Mouse (Mus musculus) forebrain, embryonic 14.5 days (tissue): ENCODE measurements around the gene Wdr31. TPM values are rescaled to one million over a fixed set of nuclear protein-coding genes. Genes with fewer than 3 reads are reported as not detected.

Experiments
- ATAC-seq: fragments of 200-750 bp; cut with Nextera tagmentation; 2 replicates; pipeline ENCODE4 v1.8.0; 2017; ENCODE audit warnings: mild to moderate bottlenecking, moderate library complexity
- DNase-seq: peaks from one replicate; pipeline ENCODE4 v3.0.0-alpha.2; 2015; ENCODE audit warnings: low spot score
- H3K27ac ChIP-seq: fragments of 300-500 bp; sonication (generic); 2 replicates; pipeline ENCODE4 v1.5.1; 2014; ENCODE audit warnings: low read depth, mild to moderate bottlenecking, control low read depth, low read length, moderate library complexity
- H3K27me3 ChIP-seq: fragments of 300-500 bp; sonication (generic); replicated peaks from 2 replicates; pipeline ENCODE4 v1.6.1; 2014; ENCODE audit warnings: low read length, control low read depth, mixed read lengths; ENCODE audit not compliant: control insufficient read depth, insufficient read depth
- H3K36me3 ChIP-seq: fragments of 300-500 bp; sonication (generic); 2 replicates; pipeline ENCODE4 v1.6.1; 2014; ENCODE audit warnings: low read length, control low read depth; ENCODE audit not compliant: control insufficient read depth, insufficient read depth
- H3K4me1 ChIP-seq: fragments of 300-500 bp; sonication (generic); 2 replicates; pipeline ENCODE4 v1.6.1; 2014; ENCODE audit warnings: antibody characterized with exemption, low read length, control low read depth; ENCODE audit not compliant: control insufficient read depth, insufficient read depth
- H3K4me2 ChIP-seq: fragments of 300-500 bp; sonication (generic); 2 replicates; pipeline ENCODE4 v1.6.1; 2014; ENCODE audit warnings: mild to moderate bottlenecking, control low read depth, low read length
- H3K4me3 ChIP-seq: fragments of 300-500 bp; sonication (generic); 2 replicates; pipeline ENCODE4 v1.5.1; 2014; ENCODE audit warnings: low read depth, low read length, control low read depth
- H3K9ac ChIP-seq: fragments of 300-500 bp; sonication (generic); 2 replicates; pipeline ENCODE4 v1.6.1; 2014; ENCODE audit warnings: mild to moderate bottlenecking, low read length, control low read depth, moderate library complexity
- H3K9me3 ChIP-seq: fragments of 300-500 bp; sonication (generic); replicated peaks from 2 replicates; pipeline ENCODE4 v1.6.1; 2016; ENCODE audit warnings: low read length, control low read depth, mixed read lengths; ENCODE audit not compliant: control insufficient read depth
- WGBS: fragments of 180-500 bp; shearing (Covaris S2); extraction: QIAGEN DNeasy Blood & Tissue Kit; methylation state at CpG from one replicate; pipeline ENCODE4 v1.1.7; 2014; 5-methylcytosine and 5-hydroxymethylcytosine counted together
- polyA plus RNA-seq: library from polyadenylated mRNA; unstranded; fragments of >200 nt; fragmentation: Nextera tagmentation; extraction: Ambion mirVana; gene quantifications from 2 replicates; pipeline ENCODE4 v1.2.1, GENCODE M21; 2014

The Wdr31 gene
- polyA plus RNA-seq, 1 experiment from 2014 or later, result 8.2 TPM

GRCm38 (mm10) chr4:62407730-62408582 lies 62.7 kb downstream of the Wdr31 start:
- Histone ChIP-seq H3K9ac (peak overlapping the region; percentile 74), H3K4me3 (peak overlapping the region; percentile 64), H3K4me1 (peaks cover 23% of the 10 kb centered on the region), H3K4me2 (peak overlapping the region; percentile 53), H3K36me3 (peaks cover 22% of the 10 kb centered on the region), H3K27ac (peak overlapping the region; percentile 9; the same call in 1 of the 2 replicates), H3K27me3 (no peaks in the 10 kb centered on the region), H3K9me3 (no peaks in the 10 kb centered on the region)
- WGBS, result under 1% methylated on average over 35 of the region's 35 CpGs
- peak; percentile 84 for DNase-seq
- ATAC-seq, result peak; percentile 65

GRCm38 (mm10) chr4:62406133-62406532 lies 64.6 kb downstream of the Wdr31 start:
- DNase-seq (no peak), ATAC-seq (no peak)
- H3K4me3 ChIP-seq, result no peak overlapping the region
- H3K27me3 ChIP-seq, result no peaks in the 10 kb centered on the region
- no peak overlapping the region for H3K4me2 ChIP-seq
- H3K9me3 ChIP-seq, result no peaks in the 10 kb centered on the region
- H3K27ac ChIP-seq, result no peak overlapping the region
- WGBS, result 82% methylated on average over 4 of the region's 4 CpGs
- no peak overlapping the region for H3K9ac ChIP-seq
- H3K36me3 ChIP-seq, result peaks cover 23% of the 10 kb centered on the region
- peaks cover 23% of the 10 kb centered on the region for H3K4me1 ChIP-seq

GRCm38 (mm10) chr4:62398956-62399355 lies 71.7 kb downstream of the Wdr31 start:
- DNase-seq (no peak), ATAC-seq (no peak)
- H3K4me2 ChIP-seq, result no peak overlapping the region
- no peaks in the 10 kb centered on the region for H3K27me3 ChIP-seq
- H3K36me3 ChIP-seq, result peaks cover 76% of the 10 kb centered on the region
- no peaks in the 10 kb centered on the region for H3K4me1 ChIP-seq
- no peak overlapping the region for H3K9ac ChIP-seq
- H3K27ac ChIP-seq, result no peak overlapping the region
- WGBS, result 92% methylated on average over 3 of the region's 3 CpGs
- no peak overlapping the region for H3K4me3 ChIP-seq
- no peaks in the 10 kb centered on the region for H3K9me3 ChIP-seq

Other genes with a start within 250 kb of the Wdr31 start
- gene Zfp37, start 239.8 kb downstream of the Wdr31 start, polyA plus RNA-seq, result 17.7 and 20.2 TPM in 2 replicates
- 4.0 and 7.2 TPM in 2 replicates for gene Slc31a2, start 208.3 kb downstream of the Wdr31 start, polyA plus RNA-seq
- 15.7 and 18.6 TPM in 2 replicates for gene Fkbp15, start 110.3 kb downstream of the Wdr31 start, polyA plus RNA-seq
- 43.9 and 44.9 TPM in 2 replicates for gene Slc31a1, start 110.2 kb downstream of the Wdr31 start, polyA plus RNA-seq
- 140 and 149 TPM in 2 replicates for gene Cdc26, start 62.3 kb downstream of the Wdr31 start, polyA plus RNA-seq
- 16.4 and 16.6 TPM in 2 replicates for gene Prpf4, start 62.1 kb downstream of the Wdr31 start, polyA plus RNA-seq
- not detected in 2 replicates for gene Rnf183, start 35.6 kb downstream of the Wdr31 start, polyA plus RNA-seq
- gene Bspry, start 9.2 kb upstream of the Wdr31 start, polyA plus RNA-seq, result 0.53 and 0.54 TPM in 2 replicates
- gene Hdhd3, start 32.6 kb upstream of the Wdr31 start, polyA plus RNA-seq, result 12.8 and 13.8 TPM in 2 replicates
- 73.8 and 80.9 TPM in 2 replicates for gene Alad, start 49.0 kb upstream of the Wdr31 start, polyA plus RNA-seq
- 78.6 and 80.3 TPM in 2 replicates for gene Pole3, start 54.2 kb upstream of the Wdr31 start, polyA plus RNA-seq
- gene 4933430I17Rik, start 54.5 kb upstream of the Wdr31 start, polyA plus RNA-seq, result 0.95 and 0.97 TPM in 2 replicates
- gene Rgs3, start 89.0 kb upstream of the Wdr31 start, polyA plus RNA-seq, result 36.7 and 44.8 TPM in 2 replicates